ENCODE assay signal across 8 mouse cellular contexts in the genomic region with DNA sequence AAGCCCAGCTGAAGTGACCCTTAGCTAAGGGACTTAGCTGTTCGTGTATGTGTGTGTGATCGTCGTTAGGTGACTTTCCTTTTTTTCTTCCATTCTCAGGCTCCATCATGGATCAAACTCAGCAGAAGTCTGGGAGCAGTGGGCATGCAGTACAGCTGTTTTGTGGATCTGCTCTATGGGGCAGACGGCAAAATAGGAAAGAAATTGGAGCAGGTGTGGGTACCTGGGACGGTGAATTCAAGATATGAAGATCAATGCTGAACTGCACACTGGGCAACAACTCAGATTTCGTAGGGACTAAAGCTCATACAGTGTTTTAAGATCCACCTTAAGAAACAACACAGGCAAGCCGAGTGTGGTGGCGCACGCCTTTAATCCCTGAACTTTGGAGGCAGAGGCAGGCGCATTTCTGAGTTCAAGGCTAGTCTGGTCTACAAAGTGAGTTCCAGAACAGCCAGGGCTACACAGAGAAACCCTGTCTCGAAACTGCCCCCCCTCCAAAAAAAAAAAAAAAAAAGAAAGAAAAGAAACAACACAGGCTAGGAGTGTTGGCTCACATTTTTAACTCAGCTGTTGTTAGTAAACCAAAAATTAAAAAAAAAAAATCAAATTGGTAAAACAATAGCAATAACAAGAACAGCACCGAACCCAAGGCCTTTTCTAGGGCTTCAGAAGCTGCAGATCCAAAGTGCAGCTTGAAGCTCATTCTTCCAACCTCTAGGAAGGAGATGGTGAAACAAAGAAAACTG. TPM values are rescaled to one million over a fixed set of nuclear protein-coding genes. Genes with fewer than 3 reads are reported as not detected.
DNase-seq lines count a peak whose midpoint lies in the region; ATAC-seq and TF ChIP-seq lines count a peak whose summit lies in the region.

No protein-coding gene starts in this region.

- H3K9ac ChIP-seq in lung, embryonic 16.5 days (ENCODE audit: low read length) = peak overlapping the region; percentile 58; the same call in 1 of the 2 replicates
- H3K9ac ChIP-seq in forebrain, embryonic 16.5 days (replicated peaks; ENCODE audit: low read depth, low read length) = 0 out of 2 replicates have a peak overlapping the region, but pooled peaks have one; percentile 18
- no peak overlapping the region for H3K9ac ChIP-seq in limb, embryonic 12.5 days (replicated peaks)

- H3K27me3 ChIP-seq in lung, embryonic 16.5 days (ENCODE audit: control insufficient read depth, insufficient read depth, low read depth, low read length) = no peaks in the 10 kb centered on the region
- no peaks in the 10 kb centered on the region for H3K27me3 ChIP-seq in forebrain, embryonic 16.5 days (replicated peaks; ENCODE audit: control insufficient read depth, insufficient read depth, low read length)
- no peaks in the 10 kb centered on the region for H3K27me3 ChIP-seq in limb, embryonic 12.5 days
- H3K27me3 ChIP-seq in small intestine, adult 2 months (ENCODE audit: control insufficient read depth, insufficient read depth, low read length) = no peaks in the 10 kb centered on the region

- WGBS in lung, embryonic 16.5 days = 83% methylated on average over 12 of the region's 12 CpGs
- WGBS in forebrain, embryonic 16.5 days = 81% methylated on average over 12 of the region's 12 CpGs
- 80% methylated on average over 12 of the region's 12 CpGs for WGBS in limb, embryonic 12.5 days
- WGBS in small intestine, adult 2 months = 75% methylated on average over 12 of the region's 12 CpGs

- H3K9me3 ChIP-seq in lung, embryonic 16.5 days (ENCODE audit: control insufficient read depth, low read length) = peaks cover 2% of the 10 kb centered on the region; the same call in 1 of the 2 replicates
- H3K9me3 ChIP-seq in forebrain, embryonic 16.5 days (ENCODE audit: control insufficient read depth, low read length) = no peaks in the 10 kb centered on the region
- no peaks in the 10 kb centered on the region; the same call in 1 of the 2 replicates for H3K9me3 ChIP-seq in limb, embryonic 12.5 days

- peak; percentile 0; the same call in 1 of the 2 replicates for ATAC-seq in lung, embryonic 16.5 days (ENCODE audit: low read depth)
- ATAC-seq in forebrain, embryonic 16.5 days = peak; percentile 9
- peak; percentile 2; the same call in 1 of the 2 replicates for ATAC-seq in limb, embryonic 12.5 days (ENCODE audit: insufficient number of reproducible peaks, insufficient read depth, low FRiP score, low TSS enrichment, low read depth)
- no peak for ATAC-seq in activated CD4-positive, CD25-positive, alpha-beta regulatory T cell, adult 4 months

- DNase-seq in lung, adult 18-20 months = no peak
- DNase-seq in adrenal gland, postnatal 25 days = no peak
- no peak for DNase-seq in urinary bladder, postnatal 36 days (ENCODE audit: low spot score in 2 of 2)

- H3K36me3 ChIP-seq in lung, embryonic 16.5 days (ENCODE audit: control insufficient read depth, insufficient read depth, low read length) = no peaks in the 10 kb centered on the region
- no peaks in the 10 kb centered on the region for H3K36me3 ChIP-seq in forebrain, embryonic 16.5 days (ENCODE audit: control insufficient read depth, insufficient read depth)
- 0 out of 2 replicates have a peak, but pooled peaks cover 4% of the 10 kb centered on the region for H3K36me3 ChIP-seq in limb, embryonic 12.5 days
- no peaks in the 10 kb centered on the region for H3K36me3 ChIP-seq in small intestine, adult 2 months (ENCODE audit: control insufficient read depth, insufficient read depth, low read length)

- no peak for TF ChIP-seq CTCF in small intestine, adult 2 months (IDR thresholded peaks at IDR 0.05; ENCODE audit: extremely low read depth, insufficient read length, insufficient replicate concordance, low read depth, low read length)

- H3K27ac ChIP-seq in lung, embryonic 16.5 days (ENCODE audit: low read length) = no peak overlapping the region
- H3K27ac ChIP-seq in forebrain, embryonic 16.5 days (ENCODE audit: low read length) = peak overlapping the region; percentile 70
- no peak overlapping the region for H3K27ac ChIP-seq in limb, embryonic 12.5 days
- peak overlapping the region; percentile 32; the same call in 1 of the 2 replicates for H3K27ac ChIP-seq in small intestine, adult 2 months (ENCODE audit: insufficient read depth, low read depth, low read length)

- no peak for TF ChIP-seq POLR2A in small intestine, adult 2 months (IDR thresholded peaks at IDR 0.05; ENCODE audit: low read depth, low read length)

- H3K4me2 ChIP-seq in lung, embryonic 16.5 days (ENCODE audit: low read depth, low read length) = peak overlapping the region; percentile 55
- peak overlapping the region; percentile 51 for H3K4me2 ChIP-seq in forebrain, embryonic 16.5 days (ENCODE audit: low read length)
- H3K4me2 ChIP-seq in limb, embryonic 12.5 days = peak overlapping the region; percentile 43

- no peaks in the 10 kb centered on the region; the same call in 1 of the 2 replicates for H3K4me1 ChIP-seq in lung, embryonic 16.5 days (replicated peaks; ENCODE audit: control insufficient read depth, insufficient read depth, low read length)
- H3K4me1 ChIP-seq in forebrain, embryonic 16.5 days (replicated peaks; ENCODE audit: control insufficient read depth, insufficient read depth, low read length) = peaks cover 13% of the 10 kb centered on the region
- H3K4me1 ChIP-seq in limb, embryonic 12.5 days (replicated peaks) = peaks cover 6% of the 10 kb centered on the region
- H3K4me1 ChIP-seq in small intestine, adult 2 months (ENCODE audit: control insufficient read depth, insufficient read depth, insufficient read length, low read length) = peaks cover 4% of the 10 kb centered on the region; the same call in 1 of the 2 replicates

- peak overlapping the region; percentile 95 for H3K4me3 ChIP-seq in lung, embryonic 16.5 days (ENCODE audit: low read length)
- peak overlapping the region; percentile 30 for H3K4me3 ChIP-seq in forebrain, embryonic 16.5 days (replicated peaks; ENCODE audit: low read length)
- peak overlapping the region; percentile 93 for H3K4me3 ChIP-seq in limb, embryonic 12.5 days (replicated peaks)
- no peak overlapping the region for H3K4me3 ChIP-seq in small intestine, adult 2 months (ENCODE audit: low read depth, low read length)

RNA-seq across cellular contexts. Expression of gene Vrk1, which starts 0.7 kb away (rescaled TPM):
- polyA plus RNA-seq in lung, embryonic 16.5 days (2015; fragmentation: Nextera tagmentation; extraction: Ambion mirVana) = 67.7 and 71.6 TPM in 2 replicates
- 68.3 and 80.2 TPM in 2 replicates for polyA plus RNA-seq in forebrain, embryonic 16.5 days (2015; fragmentation: Nextera tagmentation; extraction: Ambion mirVana)
- polyA plus RNA-seq in limb, embryonic 12.5 days (2016; fragmentation: Nextera tagmentation; extraction: Ambion mirVana) = 89.2 and 91.6 TPM in 2 replicates
- polyA plus RNA-seq in small intestine, adult 2 months (2012; rRNA removed) = 1.4 and 2.5 TPM in 2 replicates
- total RNA-seq in adrenal gland, postnatal 25 days (2021) = 17.7 and 24.6 TPM in 2 replicates
- 100 to 1,000 TPM; 161 to 189 TPM for polyA plus RNA-seq in activated CD4-positive, CD25-positive, alpha-beta regulatory T cell, adult 4 months (2017; shearing (Covaris generic))

Comparison
In these comparisons a context has a peak if more than half of its experiments do, and no peak if none do; other contexts are left out.
1. H3K27ac ChIP-seq: peak in forebrain, embryonic 16.5 days (single experiment) and small intestine, adult 2 months (single experiment); none in lung, embryonic 16.5 days (single experiment) and limb, embryonic 12.5 days (single experiment).
2. RNA of gene Vrk1, which starts 0.7 kb away (polyA plus RNA-seq): 161 to 189 TPM in activated CD4-positive, CD25-positive, alpha-beta regulatory T cell, adult 4 months, 89.2 to 91.6 TPM in limb, embryonic 12.5 days, 67.7 to 71.6 TPM in lung, embryonic 16.5 days and 68.3 to 80.2 TPM in forebrain, embryonic 16.5 days; 1.4 to 2.5 TPM in small intestine, adult 2 months; every median in the first group is over 10 times any median in the second.
3. Peak in every context shown above with its lines, with median percentiles within 50 percentile points of each other: H3K4me2 ChIP-seq.